Mouse (Mus musculus) bone marrow macrophage, adult 2 months (primary cell): ENCODE data around the gene Myh10. TPM values are rescaled to one million over a fixed set of nuclear protein-coding genes. Genes with fewer than 3 reads are reported as not detected.

ENCODE experiments used
- H3K27ac ChIP-seq: 2 replicates; pipeline ENCODE4 v1.5.1; 2012; ENCODE audit warnings: low read depth, low read length; ENCODE audit not compliant: insufficient read depth
- H3K4me1 ChIP-seq: 2 replicates; pipeline ENCODE4 v1.6.1; 2012; ENCODE audit warnings: low read length; ENCODE audit not compliant: control insufficient read depth, insufficient read depth
- H3K4me3 ChIP-seq: 2 replicates; pipeline ENCODE4 v1.5.1; 2012; ENCODE audit warnings: mild to moderate bottlenecking, low read length, moderate library complexity; ENCODE audit not compliant: insufficient read depth
- CTCF ChIP-seq: IDR thresholded peaks from 2 replicates; pipeline ENCODE4 v1.5.1; 2012; ENCODE audit warnings: low read depth, mild to moderate bottlenecking, low read length, moderate library complexity
- POLR2A ChIP-seq: IDR thresholded peaks from 2 replicates; pipeline ENCODE4 v1.6.1; 2012; ENCODE audit warnings: mild to moderate bottlenecking, low read depth, low read length, borderline replicate concordance
- polyA plus RNA-seq: library from polyadenylated mRNA; stranded (reverse); fragments of >200 nt; gene quantifications from 2 replicates; pipeline ENCODE4 v1.2.4, GENCODE M21; 2012; ENCODE audit not compliant: missing spikeins, insufficient read depth, insufficient read length

The Myh10 gene
- polyA plus RNA-seq, 1 experiment, result 0.75 TPM

GRCm38 (mm10) chr11:68852932-68853409 lies 161.6 kb downstream of the Myh10 start:
- no peak for TF ChIP-seq POLR2A
- no peak for TF ChIP-seq CTCF
- peaks cover 25% of the 10 kb centered on the region for H3K4me1 ChIP-seq

GRCm38 (mm10) chr11:68853611-68854401 lies 162.4 kb downstream of the Myh10 start:
- Histone ChIP-seq H3K4me1 (peaks cover 25% of the 10 kb centered on the region), H3K4me3 (peak overlapping the region; percentile 52), H3K27ac (peak overlapping the region; percentile 76)
- TF ChIP-seq CTCF, result no peak
- no peak for TF ChIP-seq POLR2A

More at GRCm38 (mm10) chr11:68852932-68853409, 161.6 kb downstream of the Myh10 start:
- Histone ChIP-seq H3K27ac (peak overlapping the region; percentile 83), H3K4me3 (peak overlapping the region; percentile 88)

- H3K4me3 ChIP-seq, result no peak overlapping the region
- H3K4me1 ChIP-seq, result peaks cover 23% of the 10 kb centered on the region
- no peak overlapping the region for H3K27ac ChIP-seq
- TF ChIP-seq CTCF (no peak), POLR2A (no peak)
These were observed 163.3 kb downstream of the Myh10 start for GRCm38 (mm10) chr11:68854621-68855020.

GRCm38 (mm10) chr11:68857329-68857728 lies 166.0 kb downstream of the Myh10 start:
- peaks cover 12% of the 10 kb centered on the region for H3K4me1 ChIP-seq
- TF ChIP-seq CTCF, result no peak
- no peak for TF ChIP-seq POLR2A
- H3K27ac ChIP-seq, result no peak overlapping the region
- H3K4me3 ChIP-seq, result no peak overlapping the region

- Histone ChIP-seq H3K4me3 (no peak overlapping the region), H3K27ac (no peak overlapping the region), H3K4me1 (peaks cover 11% of the 10 kb centered on the region)
- TF ChIP-seq CTCF (no peak), POLR2A (no peak)
These were observed 168.7 kb downstream of the Myh10 start for GRCm38 (mm10) chr11:68859943-68860593.

GRCm38 (mm10) chr11:68862260-68862659 lies 170.9 kb downstream of the Myh10 start:
- Histone ChIP-seq H3K4me3 (no peak overlapping the region), H3K27ac (no peak overlapping the region)
- TF ChIP-seq CTCF (no peak), POLR2A (no peak)

GRCm38 (mm10) chr11:68863631-68864091 lies 172.3 kb downstream of the Myh10 start:
- Histone ChIP-seq H3K4me1 (peaks cover 35% of the 10 kb centered on the region), H3K27ac (peak overlapping the region; percentile 56), H3K4me3 (peak overlapping the region; percentile 44)
- TF ChIP-seq CTCF (no peak), POLR2A (no peak)

More at GRCm38 (mm10) chr11:68862260-68862659, 170.9 kb downstream of the Myh10 start:
- peaks cover 24% of the 10 kb centered on the region for H3K4me1 ChIP-seq

- H3K4me3 ChIP-seq, result no peak overlapping the region
- no peak for TF ChIP-seq POLR2A
- no peak for TF ChIP-seq CTCF
- H3K4me1 ChIP-seq, result peaks cover 35% of the 10 kb centered on the region
- H3K27ac ChIP-seq, result peak overlapping the region; percentile 56; the same call in 1 of the 2 replicates
These were observed 173.3 kb downstream of the Myh10 start for GRCm38 (mm10) chr11:68864544-68865189.

Other genes starting within 250 kb of the Myh10 start
- gene Pik3r6, start 188.5 kb upstream of the Myh10 start, polyA plus RNA-seq, result 30.1 and 35.5 TPM in 2 replicates
- gene Mfsd6l, start 135.4 kb upstream of the Myh10 start, polyA plus RNA-seq, result 0.35 and 1.2 TPM in 2 replicates
- gene Ccdc42, start 104.5 kb upstream of the Myh10 start, polyA plus RNA-seq, result not detected in 2 replicates
- gene Ndel1, start 180.3 kb downstream of the Myh10 start, polyA plus RNA-seq, result 63.4 and 64.6 TPM in 2 replicates
- gene Rnf222, start 197.0 kb downstream of the Myh10 start, polyA plus RNA-seq, result not detected in 2 replicates
- 2,262 and 2,432 TPM in 2 replicates for gene Rpl26, start 210.0 kb downstream of the Myh10 start, polyA plus RNA-seq
- not detected in 2 replicates for gene Odf4, start 235.5 kb downstream of the Myh10 start, polyA plus RNA-seq